Mouse (Mus musculus): ENCODE results near the gene B4galnt2. TPM values are rescaled to one million over a fixed set of nuclear protein-coding genes. Genes with fewer than 3 reads are reported as not detected.
"Not testable (repeated sequence)": the region's sequence is repeated elsewhere in the genome, so short reads cannot be mapped to it uniquely, and the experiment has no call there.

The B4galnt2 gene
- not detected in 2 replicates for polyA plus RNA-seq (2015; fragmentation: Nextera tagmentation; extraction: Ambion mirVana)

DNA sequence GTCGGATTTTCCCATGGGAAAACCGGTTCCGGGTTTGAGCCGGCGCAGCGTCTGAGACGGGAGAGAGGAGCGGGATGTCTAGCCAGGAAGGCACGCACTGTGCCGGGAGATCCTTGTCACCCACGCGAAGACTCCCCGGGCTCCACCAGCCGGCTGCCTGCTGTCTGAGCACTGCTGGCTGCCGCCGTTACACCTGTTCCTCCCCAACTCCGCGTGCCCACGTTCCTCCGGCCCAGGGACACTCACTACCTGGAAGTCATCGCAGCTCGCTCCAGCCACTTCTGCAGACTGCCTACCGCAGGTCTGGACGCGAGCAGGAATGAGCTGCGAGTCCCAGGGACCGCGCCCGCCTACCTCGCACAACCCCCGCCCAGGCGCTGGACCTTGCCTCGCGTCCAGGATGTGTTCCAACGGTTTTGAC is at the start of gene B4galnt2:
Gene B4galnt2, minus strand, starts transcription at position 321 of the 421 bp plus-strand sequence.
- Histone ChIP-seq H3K9me3 (no peaks in the 10 kb centered on the region), H3K4me3 (peak within 1 kb of the TSS; percentile 17), H3K27me3 (peaks cover 95% of the 10 kb centered on the region), H3K9ac (peak within 1 kb of the TSS; percentile 41; the same call in 1 of the 2 replicates), H3K4me2 (peak within 1 kb of the TSS; percentile 39), H3K4me1 (replicated peaks) (peaks cover 18% of the 10 kb centered on the region), H3K27ac (replicated peaks) (no peak within 1 kb of the TSS), H3K36me3 (no peaks in the 10 kb centered on the region)
- ATAC-seq (ENCODE audit: low read depth): no peak
- WGBS: under 1% methylated on average over 35 of the region's 35 CpGs

DNA sequence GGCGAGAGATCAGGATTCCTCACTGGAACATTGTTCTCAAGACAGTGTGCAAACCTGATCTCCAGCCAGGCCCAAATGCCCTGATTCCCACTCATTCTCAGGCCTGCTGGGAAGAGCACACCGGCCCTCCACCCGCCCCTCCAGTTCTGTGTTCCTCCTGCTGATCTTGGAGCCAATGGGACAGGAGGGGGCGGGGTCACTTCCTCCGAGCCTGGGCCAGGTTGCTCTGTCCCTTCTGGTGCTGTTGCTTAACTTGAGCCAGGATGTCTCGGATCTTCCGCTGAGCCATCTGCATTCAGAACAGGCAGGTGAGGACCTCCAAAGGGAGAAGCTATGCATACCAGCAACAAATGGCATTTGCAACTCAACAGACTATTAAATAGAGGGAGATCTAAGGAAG is 48.6 kb upstream of the B4galnt2 start:
- 73% methylated on average over 7 of the region's 7 CpGs for WGBS
- Histone ChIP-seq H3K9ac (no peak overlapping the region), H3K4me1 (replicated peaks) (0 out of 2 replicates have a peak, but pooled peaks cover 3% of the 10 kb centered on the region), H3K36me3 (peaks cover 68% of the 10 kb centered on the region), H3K27me3 (no peaks in the 10 kb centered on the region), H3K9me3 (no peaks in the 10 kb centered on the region), H3K4me3 (no peak overlapping the region), H3K4me2 (no peak overlapping the region), H3K27ac (replicated peaks) (no peak overlapping the region)
- no peak for ATAC-seq (ENCODE audit: low read depth)

DNA sequence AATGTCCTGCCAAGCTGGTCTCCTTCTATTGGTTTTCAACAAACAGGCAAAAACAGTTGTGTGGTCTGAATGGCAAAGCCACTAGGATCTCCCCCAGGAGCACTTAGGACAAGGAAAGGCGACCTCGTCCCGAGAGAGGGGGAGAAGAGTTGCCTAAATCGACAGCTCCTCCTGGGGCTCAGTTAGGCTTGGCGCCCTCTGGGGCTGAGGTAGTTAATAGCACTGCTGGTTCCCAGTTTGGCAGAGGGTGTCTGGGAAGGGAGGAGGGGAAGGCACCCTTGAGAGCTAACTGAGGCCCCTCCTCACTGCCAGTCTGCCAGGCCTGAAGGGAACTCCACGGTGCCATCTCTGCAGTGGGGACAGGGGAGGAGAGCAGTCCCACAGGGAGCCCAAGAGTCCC is 44.5 kb upstream of the B4galnt2 start:
- Histone ChIP-seq H3K9ac (no peak overlapping the region), H3K27me3 (no peaks in the 10 kb centered on the region), H3K4me1 (replicated peaks) (0 out of 2 replicates have a peak, but pooled peaks cover 3% of the 10 kb centered on the region), H3K36me3 (peaks cover 26% of the 10 kb centered on the region), H3K9me3 (no peaks in the 10 kb centered on the region), H3K4me2 (no peak overlapping the region), H3K27ac (replicated peaks) (no peak overlapping the region), H3K4me3 (no peak overlapping the region)
- no peak for ATAC-seq (ENCODE audit: low read depth)
- 63% methylated on average over 6 of the region's 6 CpGs for WGBS

DNA sequence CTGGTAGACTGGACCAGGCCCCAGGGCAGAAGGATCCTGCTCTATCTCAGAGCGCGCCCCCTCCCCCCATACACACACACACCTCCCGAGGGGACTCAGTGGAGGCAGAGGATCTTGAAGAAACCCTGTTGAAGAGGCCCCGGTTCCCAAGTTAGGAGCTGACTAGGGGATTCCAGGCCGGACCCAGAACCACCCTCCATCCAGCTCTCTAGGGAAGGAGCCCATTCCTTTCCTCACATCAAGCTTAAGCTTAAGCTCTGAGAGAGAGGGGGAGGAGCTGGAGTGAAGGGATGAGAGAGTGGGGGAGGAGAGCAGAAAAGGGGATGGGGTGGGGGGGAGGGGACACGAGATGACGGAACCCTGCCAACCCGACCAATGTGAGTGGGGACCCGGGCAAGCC is 43.6 kb upstream of the B4galnt2 start:
- H3K27ac ChIP-seq (replicated peaks): no peak overlapping the region
- no peaks in the 10 kb centered on the region for H3K9me3 ChIP-seq
- peaks cover 18% of the 10 kb centered on the region for H3K36me3 ChIP-seq
- no peak overlapping the region for H3K9ac ChIP-seq
- no peaks in the 10 kb centered on the region for H3K27me3 ChIP-seq
- 0 out of 2 replicates have a peak, but pooled peaks cover 3% of the 10 kb centered on the region for H3K4me1 ChIP-seq (replicated peaks)
- WGBS: 70% methylated on average over 9 of the region's 9 CpGs
- no peak for ATAC-seq (ENCODE audit: low read depth)
- H3K4me2 ChIP-seq: no peak overlapping the region
- H3K4me3 ChIP-seq: no peak overlapping the region

DNA sequence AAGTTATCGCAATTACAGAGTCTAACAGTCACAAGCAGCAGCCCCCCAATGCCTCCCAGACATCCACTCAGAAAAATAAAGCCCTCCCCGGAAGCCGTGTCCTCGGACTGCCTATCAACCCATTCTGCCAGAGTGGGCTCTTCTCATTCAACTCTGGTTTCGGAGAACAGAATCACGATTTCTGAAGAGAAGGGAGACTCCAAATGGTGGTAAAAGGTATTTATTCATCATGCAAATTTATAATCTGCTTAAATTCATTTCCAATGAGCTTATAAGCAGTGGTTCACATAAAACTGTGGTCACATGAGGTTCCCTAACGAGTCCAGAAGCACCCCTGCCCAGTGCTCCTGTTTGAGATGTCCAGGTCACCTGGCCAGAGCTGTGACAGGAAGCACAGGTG is 42.7 kb upstream of the B4galnt2 start:
- no peak for ATAC-seq (ENCODE audit: low read depth)
- Histone ChIP-seq H3K27me3 (no peaks in the 10 kb centered on the region), H3K9me3 (no peaks in the 10 kb centered on the region), H3K4me3 (no peak overlapping the region), H3K9ac (no peak overlapping the region), H3K4me1 (replicated peaks) (0 out of 2 replicates have a peak, but pooled peaks cover 3% of the 10 kb centered on the region), H3K27ac (replicated peaks) (no peak overlapping the region), H3K36me3 (peaks cover 11% of the 10 kb centered on the region; the same call in 1 of the 2 replicates), H3K4me2 (no peak overlapping the region)
- 79% methylated on average over 7 of the region's 7 CpGs for WGBS

DNA sequence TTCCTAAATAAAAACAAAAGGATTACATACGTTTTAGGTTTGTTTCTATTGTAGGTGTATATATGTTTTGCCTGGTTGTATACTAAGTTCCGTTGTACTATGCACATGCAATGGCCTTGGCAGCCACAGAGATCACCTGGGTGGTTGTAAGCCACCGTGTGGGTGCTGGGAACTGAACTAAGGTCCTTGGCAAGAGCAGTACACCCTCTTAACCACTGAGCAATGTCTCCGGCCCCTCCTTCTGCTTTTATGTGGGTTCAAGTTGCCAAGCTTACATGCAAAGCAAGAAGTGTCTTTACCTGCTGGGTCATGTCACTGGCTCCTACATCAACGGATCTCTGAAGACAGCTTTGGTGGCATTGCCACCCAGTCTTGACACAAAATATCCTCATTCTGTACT is 38.6 kb upstream of the B4galnt2 start:
- no peaks in the 10 kb centered on the region; the same call in 1 of the 2 replicates for H3K27me3 ChIP-seq
- 88% methylated on average over 5 of the region's 5 CpGs for WGBS
- H3K4me3 ChIP-seq: no peak overlapping the region
- no peak for ATAC-seq (ENCODE audit: low read depth)
- H3K27ac ChIP-seq (replicated peaks): no peak overlapping the region
- no peak overlapping the region for H3K9ac ChIP-seq
- no peak overlapping the region for H3K4me2 ChIP-seq
- H3K36me3 ChIP-seq: no peaks in the 10 kb centered on the region
- no peaks in the 10 kb centered on the region for H3K9me3 ChIP-seq
- H3K4me1 ChIP-seq (replicated peaks): no peaks in the 10 kb centered on the region

DNA sequence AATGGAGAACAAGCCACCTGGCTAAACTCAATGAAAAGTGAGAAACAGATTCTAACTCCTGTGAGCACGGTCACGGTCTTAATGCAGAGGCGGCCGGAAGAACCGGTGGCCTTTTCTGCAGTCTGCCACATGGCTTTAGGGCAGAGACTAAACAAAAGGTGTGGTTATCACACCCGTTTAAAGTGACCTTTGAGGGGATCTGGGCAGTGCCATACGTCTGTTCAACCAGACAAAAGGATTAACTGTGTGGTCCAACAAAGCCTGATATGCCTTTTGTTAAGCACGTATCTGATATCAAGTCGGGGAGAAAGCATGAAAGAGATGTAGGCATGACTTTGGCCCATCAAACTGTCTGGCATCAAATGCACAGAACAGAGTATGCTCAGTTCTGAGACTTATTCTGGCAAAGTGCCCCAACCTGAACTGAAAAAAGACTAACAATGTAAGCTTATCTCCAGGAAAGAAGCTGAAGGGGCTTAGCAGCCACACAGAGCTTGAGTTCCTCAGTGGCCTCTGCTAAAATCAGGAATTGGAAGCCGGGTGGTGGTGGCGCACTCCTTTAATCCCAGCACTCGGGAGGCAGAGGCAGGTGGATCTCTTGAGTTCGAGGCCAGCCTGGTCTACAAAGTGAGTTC is 31.3 kb upstream of the B4galnt2 start:
- H3K4me1 ChIP-seq (replicated peaks): no peaks in the 10 kb centered on the region
- 57% methylated on average over 13 of the region's 13 CpGs for WGBS
- H3K27ac ChIP-seq (replicated peaks): no peak overlapping the region
- H3K27me3 ChIP-seq: no peaks in the 10 kb centered on the region; the same call in 1 of the 2 replicates
- H3K9ac ChIP-seq: no peak overlapping the region
- H3K9me3 ChIP-seq: no peaks in the 10 kb centered on the region
- no peaks in the 10 kb centered on the region for H3K36me3 ChIP-seq
- ATAC-seq (ENCODE audit: low read depth): no peak
- no peak overlapping the region for H3K4me2 ChIP-seq
- H3K4me3 ChIP-seq: no peak overlapping the region

DNA sequence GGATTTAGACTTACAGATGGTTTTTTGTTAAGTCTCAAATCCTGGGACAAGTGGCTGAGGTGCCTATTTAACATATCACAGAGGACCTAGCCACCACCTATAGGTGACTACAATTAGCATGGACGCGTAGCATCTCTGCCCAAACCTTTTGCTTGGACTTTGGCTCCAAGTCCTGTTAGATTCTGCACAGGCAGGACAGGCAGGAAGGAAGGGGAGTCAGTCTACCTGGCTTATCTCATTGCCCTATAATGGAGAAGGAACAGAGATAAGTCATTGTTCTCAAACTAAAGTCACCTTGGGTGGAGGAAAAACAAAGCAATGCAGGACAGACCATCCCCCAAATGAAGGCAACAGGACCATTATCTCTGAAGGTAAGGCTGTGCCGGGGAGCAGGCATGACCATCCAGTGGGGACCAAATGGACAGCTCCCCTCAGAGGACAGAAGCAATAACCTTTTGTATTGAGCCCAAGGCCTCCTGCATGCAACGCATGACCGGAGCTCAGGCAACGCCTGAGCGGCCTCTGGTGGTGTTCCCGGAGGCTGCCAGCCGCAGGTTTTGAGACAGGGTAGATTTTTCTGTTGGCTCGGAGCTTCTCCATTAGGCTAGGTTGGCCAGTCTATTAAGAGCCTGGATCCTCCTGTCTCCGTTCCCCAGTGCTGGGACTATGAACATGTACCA is 25.3 kb upstream of the B4galnt2 start:
- ATAC-seq (ENCODE audit: low read depth): no peak
- no peaks in the 10 kb centered on the region for H3K36me3 ChIP-seq
- no peak overlapping the region for H3K4me2 ChIP-seq
- no peaks in the 10 kb centered on the region for H3K4me1 ChIP-seq (replicated peaks)
- H3K4me3 ChIP-seq: no peak overlapping the region
- no peaks in the 10 kb centered on the region for H3K27me3 ChIP-seq
- H3K27ac ChIP-seq (replicated peaks): no peak overlapping the region
- WGBS: 43% methylated on average over 11 of the region's 11 CpGs
- H3K9me3 ChIP-seq: no peaks in the 10 kb centered on the region
- no peak overlapping the region for H3K9ac ChIP-seq

DNA sequence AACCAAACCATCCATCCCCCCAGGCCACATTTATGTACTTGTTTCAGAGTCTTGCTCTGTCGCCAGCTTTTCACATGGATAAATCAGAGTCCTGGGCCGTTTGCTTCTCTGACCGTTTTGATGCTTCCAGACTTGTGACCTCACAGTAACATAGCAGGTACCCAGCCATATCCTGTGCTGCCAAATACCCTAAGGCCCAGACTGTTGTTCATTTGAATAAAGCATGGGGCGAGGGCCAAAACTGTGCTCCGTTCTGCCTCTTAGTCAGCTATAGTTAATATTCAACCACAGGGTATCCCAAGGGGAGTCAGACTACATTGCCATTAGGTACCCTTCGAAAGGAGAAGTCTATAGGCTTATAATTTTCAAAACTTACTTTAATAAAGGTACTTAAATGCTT is 21.7 kb upstream of the B4galnt2 start:
- H3K27ac ChIP-seq (replicated peaks): no peak overlapping the region
- H3K9me3 ChIP-seq: no peaks in the 10 kb centered on the region
- H3K27me3 ChIP-seq: no peaks in the 10 kb centered on the region
- no peaks in the 10 kb centered on the region for H3K4me1 ChIP-seq (replicated peaks)
- no peaks in the 10 kb centered on the region for H3K36me3 ChIP-seq
- whole genome bisulfite sequencing: 74% methylated on average over 6 of the region's 6 CpGs
- no peak overlapping the region for H3K9ac ChIP-seq
- H3K4me2 ChIP-seq: no peak overlapping the region
- no peak overlapping the region for H3K4me3 ChIP-seq
- ATAC-seq (ENCODE audit: low read depth): no peak

DNA sequence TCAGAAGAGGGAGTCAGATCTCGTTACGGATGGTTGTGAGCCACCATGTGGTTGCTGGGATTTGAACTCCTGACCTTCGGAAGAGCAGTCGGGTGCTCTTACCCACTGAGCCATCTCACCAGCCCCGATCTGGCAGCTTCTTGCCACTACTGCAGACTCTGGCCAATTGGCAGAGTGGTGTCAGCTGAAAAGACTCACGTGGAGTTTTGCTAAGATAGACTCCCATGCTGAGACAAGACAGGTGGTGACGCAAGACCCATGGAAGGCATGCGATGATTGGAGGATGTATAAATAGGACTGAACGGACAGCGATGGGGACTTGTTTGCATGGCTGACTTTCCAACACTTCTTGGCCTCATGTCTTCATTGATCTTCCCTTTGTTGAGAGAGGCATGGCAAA is 17.5 kb upstream of the B4galnt2 start:
- not testable (repeated sequence) for H3K36me3 ChIP-seq; H3K4me2 ChIP-seq; H3K27me3 ChIP-seq; H3K4me1 ChIP-seq (replicated peaks); H3K9ac ChIP-seq; H3K9me3 ChIP-seq; ATAC-seq (ENCODE audit: low read depth); H3K27ac ChIP-seq (replicated peaks); H3K4me3 ChIP-seq
- WGBS: 88% methylated on average over 10 of the region's 10 CpGs

DNA sequence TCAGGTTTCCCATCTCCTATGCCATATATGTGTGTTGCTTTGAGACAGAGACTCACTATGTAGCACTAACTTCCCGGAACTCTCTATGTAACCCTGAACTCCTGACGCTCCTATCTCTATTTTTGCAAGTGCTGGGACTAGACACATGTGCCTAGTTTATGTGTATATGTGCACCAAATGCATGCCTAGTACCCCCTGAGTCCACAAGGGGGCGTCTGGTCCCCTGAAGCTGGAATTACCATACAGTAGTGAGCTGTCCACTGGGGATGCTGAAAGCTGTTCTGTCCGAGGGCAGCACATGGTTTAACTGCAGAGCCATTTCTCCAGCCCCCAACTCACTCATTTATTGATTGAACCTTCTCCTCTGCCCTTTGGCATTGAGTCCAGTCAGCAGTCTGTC is 11.7 kb upstream of the B4galnt2 start:
- Histone ChIP-seq H3K9me3 (peaks cover 12% of the 10 kb centered on the region; the same call in 1 of the 2 replicates), H3K27me3 (peaks cover 20% of the 10 kb centered on the region), H3K36me3 (no peaks in the 10 kb centered on the region), H3K27ac (replicated peaks) (no peak overlapping the region), H3K4me1 (replicated peaks) (no peaks in the 10 kb centered on the region), H3K4me3 (no peak overlapping the region), H3K4me2 (no peak overlapping the region), H3K9ac (no peak overlapping the region)
- no peak for ATAC-seq (ENCODE audit: low read depth)
- WGBS: 75% methylated on average over 4 of the region's 4 CpGs

DNA sequence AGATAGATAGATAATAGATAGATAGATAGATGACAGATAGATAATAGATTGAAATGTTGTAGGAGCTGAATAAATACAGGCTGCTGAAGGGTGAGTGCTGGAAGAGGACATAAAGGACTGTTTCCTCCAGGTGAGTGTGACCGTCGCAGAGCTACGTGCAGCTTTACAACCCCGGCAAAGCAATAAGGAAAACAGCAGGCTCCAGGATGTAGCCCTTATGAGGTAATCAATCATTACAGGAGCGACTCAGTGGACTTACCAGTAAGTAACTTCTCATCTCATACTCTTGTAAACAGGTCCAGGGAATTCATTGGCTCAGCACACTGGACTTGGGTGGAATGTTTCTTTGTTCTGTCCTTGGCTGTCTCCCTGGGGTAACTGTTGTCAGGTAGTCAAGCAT is 11.3 kb upstream of the B4galnt2 start:
- Histone ChIP-seq H3K4me1 (replicated peaks) (no peaks in the 10 kb centered on the region), H3K4me2 (no peak overlapping the region), H3K27ac (replicated peaks) (no peak overlapping the region), H3K4me3 (no peak overlapping the region), H3K9me3 (peaks cover 12% of the 10 kb centered on the region; the same call in 1 of the 2 replicates), H3K27me3 (peaks cover 20% of the 10 kb centered on the region), H3K9ac (no peak overlapping the region), H3K36me3 (no peaks in the 10 kb centered on the region)
- ATAC-seq (ENCODE audit: low read depth): no peak
- WGBS: 86% methylated on average over 5 of the region's 5 CpGs
